Mouse (Mus musculus) embryonic facial prominence, embryonic 10.5 days (tissue): Measurements from ENCODE around the gene Pnmal2. TPM values are rescaled to one million over a fixed set of nuclear protein-coding genes. Genes with fewer than 3 reads are reported as not detected.

Experiments
- DNase-seq: peaks from one replicate; pipeline ENCODE4 v3.0.0-alpha.2; 2017; ENCODE audit warnings: low spot score
- H3K27ac ChIP-seq: fragments of 300-500 bp; sonication (generic); replicated peaks from 2 replicates; pipeline ENCODE4 v1.5.1; 2016; ENCODE audit warnings: mild to moderate bottlenecking
- H3K27me3 ChIP-seq: fragments of 300-500 bp; sonication (generic); replicated peaks from 2 replicates; pipeline ENCODE4 v1.6.1; 2016; ENCODE audit warnings: low read depth, mild to moderate bottlenecking; ENCODE audit not compliant: poor library complexity, severe bottlenecking
- H3K36me3 ChIP-seq: fragments of 300-500 bp; sonication (generic); replicated peaks from 2 replicates; pipeline ENCODE4 v1.6.1; 2016; ENCODE audit warnings: mild to moderate bottlenecking, moderate library complexity
- H3K4me1 ChIP-seq: fragments of 300-500 bp; sonication (generic); 2 replicates; pipeline ENCODE4 v1.6.1; 2016
- H3K4me3 ChIP-seq: fragments of 300-500 bp; sonication (generic); 2 replicates; pipeline ENCODE4 v1.5.1; 2016; ENCODE audit warnings: mild to moderate bottlenecking, moderate library complexity
- H3K9me3 ChIP-seq: fragments of 300-500 bp; sonication (generic); 2 replicates; pipeline ENCODE4 v1.6.1; 2016; ENCODE audit warnings: mild to moderate bottlenecking
- WGBS: fragments of 180-500 bp; shearing (Covaris S2); methylation state at CpG from one replicate; pipeline ENCODE4 v1.1.7; 2016; 5-methylcytosine and 5-hydroxymethylcytosine counted together
- polyA plus RNA-seq: library from polyadenylated mRNA; unstranded; fragments of >200 nt; fragmentation: Nextera tagmentation; extraction: Ambion mirVana; gene quantifications from 2 replicates; pipeline ENCODE4 v1.2.1, GENCODE M21; 2016

Gene Pnmal2
- 2.9 and 4.6 TPM in 2 replicates for polyA plus RNA-seq

- H3K27me3 ChIP-seq = peaks cover 50% of the 10 kb centered on the region
- H3K4me3 ChIP-seq = peak within 1 kb of the TSS; percentile 68
- peaks cover 51% of the 10 kb centered on the region for H3K4me1 ChIP-seq
- peak; percentile 96 for DNase-seq
- no peaks in the 10 kb centered on the region for H3K9me3 ChIP-seq
- peak within 1 kb of the TSS; percentile 81 for H3K27ac ChIP-seq
- H3K36me3 ChIP-seq = no peaks in the 10 kb centered on the region
- 15% methylated on average over 36 of the region's 36 CpGs for WGBS
Measured at GRCm38 (mm10) chr7:16944061-16944807, at the start of gene Pnmal2. TSS of gene Pnmal2 (plus strand) at chr7:16944682.

- Histone ChIP-seq H3K9me3 (no peaks in the 10 kb centered on the region), H3K36me3 (peaks cover 7% of the 10 kb centered on the region), H3K27ac (0 out of 2 replicates have a peak overlapping the region, but pooled peaks have one; percentile 42), H3K4me1 (peaks cover 63% of the 10 kb centered on the region), H3K4me3 (peak overlapping the region; percentile 55), H3K27me3 (peaks cover 41% of the 10 kb centered on the region)
- under 1% methylated on average over 24 of the region's 24 CpGs for WGBS
- DNase-seq = peak; percentile 91
Measured at GRCm38 (mm10) chr7:16895000-16895399, 49.5 kb upstream of the Pnmal2 start.

GRCm38 (mm10) chr7:16895511-16895910 is 49.0 kb upstream of the Pnmal2 start:
- H3K27ac ChIP-seq = 0 out of 2 replicates have a peak overlapping the region, but pooled peaks have one; percentile 35
- H3K4me1 ChIP-seq = peaks cover 63% of the 10 kb centered on the region
- 31% methylated on average over 10 of the region's 10 CpGs for WGBS
- H3K4me3 ChIP-seq = peak overlapping the region; percentile 55
- no peak for DNase-seq
- peaks cover 7% of the 10 kb centered on the region for H3K36me3 ChIP-seq
- peaks cover 36% of the 10 kb centered on the region for H3K27me3 ChIP-seq
- no peaks in the 10 kb centered on the region for H3K9me3 ChIP-seq

- no peak for DNase-seq
- no peak overlapping the region; the same call in 1 of the 2 replicates for H3K27ac ChIP-seq
- WGBS = 14% methylated on average over 5 of the region's 5 CpGs
- peaks cover 12% of the 10 kb centered on the region; the same call in 1 of the 2 replicates for H3K27me3 ChIP-seq
- H3K36me3 ChIP-seq = peaks cover 7% of the 10 kb centered on the region
- H3K9me3 ChIP-seq = no peaks in the 10 kb centered on the region
- H3K4me1 ChIP-seq = peaks cover 40% of the 10 kb centered on the region
- peak overlapping the region; percentile 13; the same call in 1 of the 2 replicates for H3K4me3 ChIP-seq
Measured at GRCm38 (mm10) chr7:16900526-16900925, 44.0 kb upstream of the Pnmal2 start.

- 83% methylated on average over 2 of the region's 2 CpGs for WGBS
- no peak for DNase-seq
- Histone ChIP-seq H3K27me3 (peaks cover 14% of the 10 kb centered on the region), H3K4me1 (peaks cover 60% of the 10 kb centered on the region), H3K27ac (0 out of 2 replicates have a peak overlapping the region, but pooled peaks have one; percentile 30), H3K36me3 (no peaks in the 10 kb centered on the region), H3K9me3 (no peaks in the 10 kb centered on the region), H3K4me3 (no peak overlapping the region)
Measured at GRCm38 (mm10) chr7:16903439-16903955, 41.0 kb upstream of the Pnmal2 start.

GRCm38 (mm10) chr7:16904120-16904675 is 40.3 kb upstream of the Pnmal2 start:
- Histone ChIP-seq H3K27me3 (peaks cover 21% of the 10 kb centered on the region), H3K9me3 (no peaks in the 10 kb centered on the region), H3K27ac (no peak overlapping the region), H3K4me3 (no peak overlapping the region), H3K4me1 (peaks cover 67% of the 10 kb centered on the region), H3K36me3 (no peaks in the 10 kb centered on the region)
- 55% methylated on average over 9 of the region's 10 CpGs for WGBS
- DNase-seq = no peak

- H3K4me1 ChIP-seq = peaks cover 63% of the 10 kb centered on the region
- peaks cover 29% of the 10 kb centered on the region for H3K27me3 ChIP-seq
- 0 out of 2 replicates have a peak overlapping the region, but pooled peaks have one; percentile 11 for H3K27ac ChIP-seq
- H3K36me3 ChIP-seq = no peaks in the 10 kb centered on the region
- no peak overlapping the region for H3K4me3 ChIP-seq
- WGBS = 51% methylated on average over 9 of the region's 9 CpGs
- DNase-seq = no peak
- no peaks in the 10 kb centered on the region for H3K9me3 ChIP-seq
Measured at GRCm38 (mm10) chr7:16905491-16906021, 38.9 kb upstream of the Pnmal2 start.

GRCm38 (mm10) chr7:16906281-16906680 is 38.2 kb upstream of the Pnmal2 start, which contains the start of gene Ptgir:
TSS of gene Ptgir (plus strand) at chr7:16906490.
- Histone ChIP-seq H3K27ac (peak within 1 kb of the TSS; percentile 48; the same call in 1 of the 2 replicates), H3K9me3 (no peaks in the 10 kb centered on the region), H3K4me3 (no peak within 1 kb of the TSS), H3K27me3 (peaks cover 29% of the 10 kb centered on the region), H3K36me3 (no peaks in the 10 kb centered on the region), H3K4me1 (peaks cover 59% of the 10 kb centered on the region)
- WGBS = 19% methylated on average over 6 of the region's 6 CpGs
- DNase-seq = no peak

GRCm38 (mm10) chr7:16906889-16907559 is 37.5 kb upstream of the Pnmal2 start:
- WGBS = 93% methylated on average over 41 of the region's 41 CpGs
- H3K4me3 ChIP-seq = no peak overlapping the region
- peaks cover 54% of the 10 kb centered on the region for H3K4me1 ChIP-seq
- H3K36me3 ChIP-seq = no peaks in the 10 kb centered on the region
- H3K27me3 ChIP-seq = peaks cover 28% of the 10 kb centered on the region
- no peak for DNase-seq
- H3K9me3 ChIP-seq = no peaks in the 10 kb centered on the region
- 0 out of 2 replicates have a peak overlapping the region, but pooled peaks have one; percentile 48 for H3K27ac ChIP-seq

- 78% methylated on average over 7 of the region's 7 CpGs for WGBS
- H3K9me3 ChIP-seq = no peaks in the 10 kb centered on the region
- H3K27me3 ChIP-seq = peaks cover 25% of the 10 kb centered on the region
- no peak overlapping the region for H3K4me3 ChIP-seq
- no peak for DNase-seq
- H3K4me1 ChIP-seq = peaks cover 54% of the 10 kb centered on the region
- no peaks in the 10 kb centered on the region for H3K36me3 ChIP-seq
- 0 out of 2 replicates have a peak overlapping the region, but pooled peaks have one; percentile 40 for H3K27ac ChIP-seq
Measured at GRCm38 (mm10) chr7:16907842-16908241, 36.6 kb upstream of the Pnmal2 start.

GRCm38 (mm10) chr7:16908367-16908766 is 36.1 kb upstream of the Pnmal2 start:
- no peak for DNase-seq
- peaks cover 54% of the 10 kb centered on the region for H3K4me1 ChIP-seq
- H3K27ac ChIP-seq = no peak overlapping the region; the same call in 1 of the 2 replicates
- WGBS = 54% methylated on average over 11 of the region's 11 CpGs
- no peak overlapping the region for H3K4me3 ChIP-seq
- no peaks in the 10 kb centered on the region for H3K36me3 ChIP-seq
- peaks cover 24% of the 10 kb centered on the region for H3K27me3 ChIP-seq
- no peaks in the 10 kb centered on the region for H3K9me3 ChIP-seq

GRCm38 (mm10) chr7:16908859-16909258 is 35.6 kb upstream of the Pnmal2 start:
- WGBS = 69% methylated on average over 11 of the region's 11 CpGs
- H3K36me3 ChIP-seq = peaks cover 3% of the 10 kb centered on the region
- H3K4me3 ChIP-seq = peak overlapping the region; percentile 5; the same call in 1 of the 2 replicates
- DNase-seq = no peak
- 0 out of 2 replicates have a peak overlapping the region, but pooled peaks have one; percentile 30 for H3K27ac ChIP-seq
- peaks cover 57% of the 10 kb centered on the region for H3K4me1 ChIP-seq
- H3K27me3 ChIP-seq = peaks cover 21% of the 10 kb centered on the region
- H3K9me3 ChIP-seq = no peaks in the 10 kb centered on the region
